ENCODE assay signal across 8 mouse cellular contexts in the genomic region with DNA sequence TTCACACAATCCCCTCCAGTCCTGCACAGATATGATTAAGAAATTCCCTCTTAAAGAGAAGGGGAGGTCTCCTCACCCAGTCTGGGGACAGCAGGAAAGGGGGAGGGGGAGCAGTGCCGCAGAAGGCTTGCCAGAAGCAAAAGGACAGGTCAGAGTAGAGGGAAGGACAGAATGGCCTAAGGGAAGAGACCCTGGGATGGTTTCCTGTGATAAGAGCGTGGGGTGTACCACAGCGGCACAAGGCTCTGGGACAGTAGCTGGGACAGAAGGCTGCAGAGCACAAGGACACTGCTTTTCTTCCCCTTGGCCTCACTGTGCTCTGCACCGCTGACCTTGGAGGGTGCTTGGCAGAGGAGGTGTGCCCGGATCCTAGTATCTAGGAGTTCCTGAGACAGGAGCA. TPM values are rescaled to one million over a fixed set of nuclear protein-coding genes. Genes with fewer than 3 reads are reported as not detected.
DNase-seq lines count a peak whose midpoint lies in the region; ATAC-seq lines count a peak whose summit lies in the region.

No protein-coding gene starts in this region.

- no peak overlapping the region for H3K4me3 ChIP-seq in forebrain, embryonic 14.5 days (ENCODE audit: low read depth, low read length)
- peak overlapping the region; percentile 32 for H3K4me3 ChIP-seq in liver, embryonic 12.5 days
- no peak overlapping the region for H3K4me3 ChIP-seq in stomach, embryonic 16.5 days (replicated peaks; ENCODE audit: low read length)

- ATAC-seq in forebrain, embryonic 14.5 days = no peak; the same call in 1 of the 2 replicates
- ATAC-seq in liver, embryonic 12.5 days = peak; percentile 46
- ATAC-seq in stomach, embryonic 16.5 days (ENCODE audit: insufficient read depth, low FRiP score) = 0 out of 2 replicates have a peak, but pooled peaks have one; percentile 8

- peak; percentile 57 for DNase-seq in ovary, postnatal 36 days (ENCODE audit: low spot score)
- DNase-seq in ovary, postnatal 14 days (ENCODE audit: low spot score) = no peak
- DNase-seq in forebrain, embryonic 14.5 days (ENCODE audit: low spot score) = no peak
- no peak for DNase-seq in thymus, postnatal 0 days (ENCODE audit: low spot score)
- DNase-seq in cerebellum, adult 9-10 months = no peak
- DNase-seq in kidney, adult 8-10 months = no peak

- H3K27me3 ChIP-seq in forebrain, embryonic 14.5 days (replicated peaks; ENCODE audit: control insufficient read depth, insufficient read depth, low read length) = no peaks in the 10 kb centered on the region
- no peaks in the 10 kb centered on the region for H3K27me3 ChIP-seq in liver, embryonic 12.5 days (replicated peaks)
- H3K27me3 ChIP-seq in stomach, embryonic 16.5 days (ENCODE audit: control insufficient read depth, insufficient read depth, low read length) = no peaks in the 10 kb centered on the region

- peaks cover 24% of the 10 kb centered on the region for H3K4me1 ChIP-seq in forebrain, embryonic 14.5 days (ENCODE audit: control insufficient read depth, insufficient read depth, low read length)
- H3K4me1 ChIP-seq in liver, embryonic 12.5 days = peaks cover 75% of the 10 kb centered on the region
- peaks cover 15% of the 10 kb centered on the region for H3K4me1 ChIP-seq in stomach, embryonic 16.5 days (ENCODE audit: control insufficient read depth, insufficient read depth, low read length)

- no peaks in the 10 kb centered on the region for H3K9me3 ChIP-seq in forebrain, embryonic 14.5 days (replicated peaks; ENCODE audit: control insufficient read depth, low read length)
- 0 out of 2 replicates have a peak, but pooled peaks cover 3% of the 10 kb centered on the region for H3K9me3 ChIP-seq in liver, embryonic 12.5 days (replicated peaks)
- H3K9me3 ChIP-seq in stomach, embryonic 16.5 days (replicated peaks; ENCODE audit: control insufficient read depth, low read length) = no peaks in the 10 kb centered on the region

- no peaks in the 10 kb centered on the region for H3K36me3 ChIP-seq in forebrain, embryonic 14.5 days (ENCODE audit: control insufficient read depth, insufficient read depth, low read length)
- no peaks in the 10 kb centered on the region for H3K36me3 ChIP-seq in liver, embryonic 12.5 days
- no peaks in the 10 kb centered on the region for H3K36me3 ChIP-seq in stomach, embryonic 16.5 days (ENCODE audit: control insufficient read depth, insufficient read depth, low read length)

- peak overlapping the region; percentile 63 for H3K27ac ChIP-seq in forebrain, embryonic 14.5 days (ENCODE audit: low read depth, low read length)
- H3K27ac ChIP-seq in liver, embryonic 12.5 days = peak overlapping the region; percentile 81
- H3K27ac ChIP-seq in stomach, embryonic 16.5 days (ENCODE audit: low read length) = peak overlapping the region; percentile 74

- WGBS in forebrain, embryonic 14.5 days = 50% methylated on average over 5 of the region's 5 CpGs
- 8% methylated on average over 5 of the region's 5 CpGs for WGBS in liver, embryonic 12.5 days (ENCODE audit: insufficient replicate concordance)
- WGBS in stomach, embryonic 16.5 days = 32% methylated on average over 5 of the region's 5 CpGs

- peak overlapping the region; percentile 46; the same call in 1 of the 2 replicates for H3K4me2 ChIP-seq in forebrain, embryonic 14.5 days (ENCODE audit: low read length)
- peak overlapping the region; percentile 75 for H3K4me2 ChIP-seq in liver, embryonic 12.5 days
- peak overlapping the region; percentile 52 for H3K4me2 ChIP-seq in stomach, embryonic 16.5 days (ENCODE audit: low read depth, low read length)

- H3K9ac ChIP-seq in forebrain, embryonic 14.5 days (ENCODE audit: low read length) = no peak overlapping the region; the same call in 1 of the 2 replicates
- H3K9ac ChIP-seq in liver, embryonic 12.5 days = peak overlapping the region; percentile 62
- H3K9ac ChIP-seq in stomach, embryonic 16.5 days (ENCODE audit: low read length) = peak overlapping the region; percentile 71

RNA-seq across cellular contexts. Expression of a gene that starts 31.8 kb away (rescaled TPM):
- polyA plus RNA-seq in forebrain, embryonic 14.5 days (2014; fragmentation: Nextera tagmentation; extraction: Ambion mirVana) = 31.4 and 42.0 TPM in 2 replicates
- 9.3 and 9.8 TPM in 2 replicates for polyA plus RNA-seq in liver, embryonic 12.5 days (2016; fragmentation: Nextera tagmentation; extraction: Ambion mirVana)
- 11.3 and 11.5 TPM in 2 replicates for polyA plus RNA-seq in stomach, embryonic 16.5 days (2015; fragmentation: Nextera tagmentation; extraction: Ambion mirVana)
- 1.9 and 2.0 TPM in 2 replicates for polyA plus RNA-seq in thymus, postnatal 0 days (2015; fragmentation: Nextera tagmentation; extraction: Ambion mirVana)
